Mouse (Mus musculus) liver, embryonic 14.5 days (tissue): ENCODE measurements at regions not wholly inside any gene's neighbourhood (a gene's known extent, or its start where the extent isn't known, plus 50 kb on each side); places are given as distances from the start of the nearest gene placed in this dataset.

Experiments used
- ATAC-seq: fragments of 200-750 bp; cut with Nextera tagmentation; 2 replicates; pipeline ENCODE4 v1.8.0; 2017; ENCODE audit warnings: moderate number of reproducible peaks, mild to moderate bottlenecking, moderate library complexity; ENCODE audit not compliant: insufficient read depth
- DNase-seq, 3 experiments: peaks; one replicate each; pipeline ENCODE4 v3.0.0-alpha.2; 2012 to 2013; ENCODE audit warnings: low read depth in 3 of 3, low spot score in 3 of 3
- H3K27ac ChIP-seq: fragments of 300-500 bp; sonication (generic); 2 replicates; pipeline ENCODE4 v1.5.1; 2014; ENCODE audit warnings: moderate library complexity, mild to moderate bottlenecking, control low read depth, inconsistent platforms
- H3K27me3 ChIP-seq: fragments of 300-500 bp; sonication (generic); 2 replicates; pipeline ENCODE4 v1.6.1; 2014; ENCODE audit warnings: mild to moderate bottlenecking, low read length, moderate library complexity; ENCODE audit not compliant: control insufficient read depth, insufficient read depth
- H3K36me3 ChIP-seq: fragments of 300-500 bp; sonication (generic); replicated peaks from 2 replicates; pipeline ENCODE4 v1.6.1; 2014; ENCODE audit warnings: low read depth; ENCODE audit not compliant: control insufficient read depth, insufficient read depth
- H3K4me1 ChIP-seq, 2 experiments: fragments of 200-500 bp in 1 of 2; fragments of 300-500 bp in 1 of 2; sonication (generic) in 1 of 2; replicated peaks; 2 replicates each; pipeline ENCODE4 v1.6.1; 2012 to 2014; ENCODE audit warnings: antibody characterized with exemption in 1 of 2, inconsistent platforms in 1 of 2, low read length in 1 of 2; ENCODE audit not compliant: control insufficient read depth in 2 of 2, insufficient read depth in 2 of 2
- H3K4me2 ChIP-seq: fragments of 300-500 bp; sonication (generic); 2 replicates; pipeline ENCODE4 v1.6.1; 2014; ENCODE audit warnings: low read depth, mild to moderate bottlenecking, control low read depth, moderate library complexity
- H3K4me3 ChIP-seq, 2 experiments: fragments of 200-500 bp in 1 of 2; fragments of 300-500 bp in 1 of 2; sonication (generic) in 1 of 2; 2 replicates each; pipeline ENCODE4 v1.5.1; 2012 to 2014; ENCODE audit warnings: low read depth in 2 of 2, low read length in 2 of 2, mild to moderate bottlenecking in 2 of 2, control low read depth in 1 of 2, inconsistent platforms in 1 of 2, moderate library complexity in 1 of 2; ENCODE audit not compliant: insufficient read depth in 1 of 2
- H3K9ac ChIP-seq: fragments of 300-500 bp; sonication (generic); replicated peaks from 2 replicates; pipeline ENCODE4 v1.6.1; 2014; ENCODE audit warnings: mild to moderate bottlenecking, control low read depth, moderate library complexity
- H3K9me3 ChIP-seq: fragments of 300-500 bp; sonication (generic); 2 replicates; pipeline ENCODE4 v1.6.1; 2016; ENCODE audit warnings: low read length, mixed read lengths; ENCODE audit not compliant: control insufficient read depth
- CTCF ChIP-seq: IDR thresholded peaks from 2 replicates; pipeline ENCODE4 v1.5.1; 2016; ENCODE audit warnings: antibody characterized with exemption, low read depth, control low read depth
- EP300 ChIP-seq: IDR thresholded peaks from 2 replicates; pipeline ENCODE4 v1.6.1; 2016; ENCODE audit warnings: antibody characterized with exemption, low read depth
- WGBS: fragments of 180-500 bp; shearing (Covaris S2); extraction: QIAGEN DNeasy Blood & Tissue Kit; methylation state at CpG from one replicate; pipeline ENCODE4 v1.1.7; 2014; ENCODE audit not compliant: insufficient replicate concordance; 5-methylcytosine and 5-hydroxymethylcytosine counted together

GRCm38 (mm10) chr1:13784396-13784795 lies 2308.7 kb downstream of the 4930444P10Rik start:
- Histone ChIP-seq H3K9me3 (no peaks in the 10 kb centered on the region), H3K27me3 (no peaks in the 10 kb centered on the region), H3K4me2 (no peak overlapping the region), H3K27ac (no peak overlapping the region), H3K9ac (no peak overlapping the region), H3K4me3 (no peak overlapping the region), H3K4me1 (no peaks in the 10 kb centered on the region), H3K36me3 (no peaks in the 10 kb centered on the region)
- DNase-seq: peak; percentile 40 to 50 (median 43)
- peak; percentile 65 for TF ChIP-seq CTCF
- TF ChIP-seq EP300: no peak
- 8% methylated on average over 4 of the region's 4 CpGs for WGBS
- ATAC-seq: no peak

GRCm38 (mm10) chr1:13782633-13783032 lies 2310.5 kb downstream of the 4930444P10Rik start:
- Histone ChIP-seq H3K27ac (no peak overlapping the region), H3K4me1 (no peaks in the 10 kb centered on the region), H3K4me3 (no peak overlapping the region), H3K36me3 (no peaks in the 10 kb centered on the region), H3K9me3 (no peaks in the 10 kb centered on the region), H3K27me3 (no peaks in the 10 kb centered on the region), H3K9ac (no peak overlapping the region), H3K4me2 (no peak overlapping the region)
- DNase-seq (no peak), ATAC-seq (no peak)
- TF ChIP-seq CTCF (no peak), EP300 (no peak)
- 55% methylated on average over 3 of the region's 3 CpGs for WGBS

GRCm38 (mm10) chr1:13772106-13772505 lies 2321.0 kb downstream of the 4930444P10Rik start:
- WGBS: 2% methylated on average over 2 of the region's 2 CpGs
- no peak for TF ChIP-seq CTCF
- no peak for TF ChIP-seq EP300
- Histone ChIP-seq H3K27me3 (no peaks in the 10 kb centered on the region), H3K9me3 (no peaks in the 10 kb centered on the region), H3K4me1 (no peaks in the 10 kb centered on the region), H3K4me2 (no peak overlapping the region), H3K36me3 (no peaks in the 10 kb centered on the region), H3K9ac (no peak overlapping the region), H3K4me3 (no peak overlapping the region), H3K27ac (no peak overlapping the region)
- ATAC-seq (no peak), DNase-seq (no peak)

GRCm38 (mm10) chr1:13771014-13771463 lies 2322.1 kb downstream of the 4930444P10Rik start:
- Histone ChIP-seq H3K4me3 (no peak overlapping the region), H3K4me2 (no peak overlapping the region), H3K4me1 (no peaks in the 10 kb centered on the region), H3K36me3 (no peaks in the 10 kb centered on the region), H3K9me3 (no peaks in the 10 kb centered on the region), H3K9ac (no peak overlapping the region), H3K27me3 (no peaks in the 10 kb centered on the region), H3K27ac (no peak overlapping the region)
- TF ChIP-seq CTCF (no peak), EP300 (no peak)
- no peak for ATAC-seq
- DNase-seq: no peak
- WGBS: 37% methylated on average over 10 of the region's 10 CpGs

- no peaks in the 10 kb centered on the region for H3K4me1 ChIP-seq
- H3K4me2 ChIP-seq: no peak overlapping the region
- WGBS: 44% methylated on average over 1 of the region's 1 CpGs
- no peak overlapping the region for H3K9ac ChIP-seq
- DNase-seq: no peak
- no peak for ATAC-seq
- no peaks in the 10 kb centered on the region for H3K36me3 ChIP-seq
- TF ChIP-seq CTCF (no peak), EP300 (no peak)
- H3K9me3 ChIP-seq: no peaks in the 10 kb centered on the region
- no peaks in the 10 kb centered on the region for H3K27me3 ChIP-seq
- no peak overlapping the region for H3K4me3 ChIP-seq
- no peak overlapping the region for H3K27ac ChIP-seq
These were observed 2338.6 kb downstream of the A830018L16Rik start for GRCm38 (mm10) chr1:13752479-13752878.
